Mouse (Mus musculus): ENCODE measurements around the gene Gm2030. TPM values are rescaled to one million over a fixed set of nuclear protein-coding genes. Genes with fewer than 3 reads are reported as not detected.
"Not testable (repeated sequence)": the region's sequence is repeated elsewhere in the genome, so short reads cannot be mapped to it uniquely, and the experiment has no call there.

Gm2030 gene
- not detected in 2 replicates for polyA plus RNA-seq (2012; rRNA removed)

- not testable (repeated sequence) for H3K27ac ChIP-seq (ENCODE audit: control insufficient read depth, insufficient read depth, low read length); H3K4me1 ChIP-seq (replicated peaks; ENCODE audit: control insufficient read depth, insufficient read depth, low read length); H3K4me3 ChIP-seq (ENCODE audit: control insufficient read depth, insufficient read depth, low read length); DNase-seq; H3K27me3 ChIP-seq (ENCODE audit: control insufficient read depth, insufficient read depth, low read length); H3K36me3 ChIP-seq (ENCODE audit: control insufficient read depth, insufficient read depth, low read length)
- WGBS, result 77% methylated on average over 3 of the region's 4 CpGs
Observed at GRCm38 (mm10) chrX:26309944-26310343, at the start of gene Gm2030. Gene Gm2030 (minus strand): TSS chrX:26310044.

Other genes with a start within 250 kb of the Gm2030 start
- gene Gm2012, start 78.7 kb downstream of the Gm2030 start, polyA plus RNA-seq (2012; rRNA removed), result not detected in 2 replicates
- not detected in 2 replicates for gene Slx, start 235.5 kb upstream of the Gm2030 start, polyA plus RNA-seq (2012; rRNA removed)

All from thymus, adult 2 months (tissue).